Mouse (Mus musculus): ENCODE data around the gene Hoxd9. TPM values are rescaled to one million over a fixed set of nuclear protein-coding genes. Genes with fewer than 3 reads are reported as not detected.

Gene Hoxd9
- total and polyA plus RNA-seq, 2 experiments from 2014 or later: 0.12 to 0.84 TPM

DNA sequence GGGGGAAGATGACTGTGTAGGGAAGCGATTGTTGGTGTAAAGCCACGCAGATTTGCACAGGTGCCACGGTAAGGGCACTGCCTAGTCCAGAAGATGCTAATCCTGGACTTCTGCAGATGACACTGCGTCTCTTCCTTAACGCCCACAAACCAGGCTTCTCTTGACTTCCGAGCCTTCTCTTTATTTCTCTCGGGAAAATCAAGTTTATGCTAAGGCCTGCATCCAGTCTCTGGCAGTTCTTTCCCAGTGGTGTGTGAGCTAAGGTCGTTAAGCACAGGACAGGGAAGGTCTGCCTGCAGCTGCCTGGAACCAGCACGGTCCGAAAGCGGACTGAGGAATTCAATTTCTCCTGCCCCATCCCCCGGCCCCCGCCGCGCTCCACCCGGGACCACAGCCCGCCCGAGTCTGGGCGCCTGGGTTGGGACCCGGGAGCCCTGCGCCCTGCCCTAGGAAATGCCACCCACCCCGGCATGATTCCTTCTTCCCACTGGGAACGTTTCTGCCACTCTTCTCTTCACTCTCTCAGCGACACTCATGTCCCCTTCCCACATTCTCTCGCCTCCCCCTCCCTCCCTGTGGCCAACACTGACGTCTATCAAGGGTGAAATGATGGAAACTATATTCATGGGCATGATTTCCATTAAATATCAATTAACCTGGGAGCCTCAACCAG is 6.3 kb downstream of the Hoxd9 start:
- no peaks in the 10 kb centered on the region for H3K9me3 ChIP-seq (replicated peaks; ENCODE audit: control insufficient read depth, low read length)
- H3K36me3 ChIP-seq (replicated peaks; ENCODE audit: control insufficient read depth, insufficient read depth, low read length): no peaks in the 10 kb centered on the region
- H3K27me3 ChIP-seq (ENCODE audit: control insufficient read depth, insufficient read depth, low read length): peaks cover 98% of the 10 kb centered on the region
- no peak overlapping the region for H3K9ac ChIP-seq (replicated peaks; ENCODE audit: low read depth, low read length)
- no peaks in the 10 kb centered on the region for H3K4me1 ChIP-seq (ENCODE audit: control insufficient read depth, insufficient read depth)
- TF ChIP-seq EP300 (IDR thresholded peaks at IDR 0.05; ENCODE audit: low read depth): no peak
- TF ChIP-seq CTCF (IDR thresholded peaks at IDR 0.05; ENCODE audit: low read depth): no peak
- no peak overlapping the region for H3K27ac ChIP-seq (ENCODE audit: low read depth)
- H3K4me3 ChIP-seq (ENCODE audit: low read depth, low read length): 0 out of 2 replicates have a peak overlapping the region, but pooled peaks have one; percentile 52
- no peak overlapping the region for H3K4me2 ChIP-seq (ENCODE audit: low read depth, low read length)
- ATAC-seq (ENCODE audit: insufficient read depth, low read depth) (no peak), DNase-seq (ENCODE audit: low spot score) (no peak)
- 3% methylated on average over 26 of the region's 26 CpGs for WGBS

DNA sequence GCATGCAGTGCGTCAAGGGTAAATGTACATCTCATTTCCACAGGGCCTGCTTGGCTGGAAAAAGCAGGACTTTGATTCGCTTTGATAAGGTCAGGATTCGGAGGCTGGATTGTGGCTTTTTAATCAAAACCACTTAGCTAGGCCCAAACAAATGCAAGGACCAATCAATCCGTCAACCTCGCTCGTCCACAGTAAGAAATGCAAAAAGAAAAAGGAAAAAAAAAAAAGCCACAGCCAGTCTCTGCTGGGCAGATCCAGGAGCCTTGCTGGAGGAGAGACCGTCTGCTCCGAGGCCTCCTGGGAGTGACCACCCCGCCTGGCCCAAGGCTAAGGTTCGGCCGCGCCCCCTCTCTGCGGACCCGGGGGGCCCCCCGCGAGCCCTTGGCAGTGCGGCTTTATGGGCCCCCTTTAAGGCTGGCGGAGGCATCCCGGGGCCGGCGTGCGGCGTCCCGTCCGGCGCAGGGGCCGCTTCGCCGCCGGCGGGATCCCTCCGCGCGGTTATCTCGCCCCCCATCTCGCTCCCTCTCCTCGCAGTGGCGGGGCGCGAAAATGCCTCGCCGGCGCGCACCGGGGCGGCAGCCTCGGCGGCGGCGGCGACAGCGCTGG is 7.0 kb downstream of the Hoxd9 start, which contains the start of gene Hoxd8:
Gene Hoxd8 (plus strand): TSS at position 223 of the 606 bp plus-strand sequence.
- peak within 1 kb of the TSS; percentile 39; the same call in 1 of the 2 replicates for H3K9ac ChIP-seq (replicated peaks; ENCODE audit: low read depth, low read length)
- ATAC-seq (ENCODE audit: insufficient read depth, low read depth) (no peak), DNase-seq (ENCODE audit: low spot score) (no peak)
- H3K4me1 ChIP-seq (ENCODE audit: control insufficient read depth, insufficient read depth): no peaks in the 10 kb centered on the region
- H3K27me3 ChIP-seq (ENCODE audit: control insufficient read depth, insufficient read depth, low read length): peaks cover 98% of the 10 kb centered on the region
- no peak for TF ChIP-seq EP300 (IDR thresholded peaks at IDR 0.05; ENCODE audit: low read depth)
- no peak for TF ChIP-seq CTCF (IDR thresholded peaks at IDR 0.05; ENCODE audit: low read depth)
- WGBS: under 1% methylated on average over 42 of the region's 52 CpGs
- H3K27ac ChIP-seq (ENCODE audit: low read depth): peak within 1 kb of the TSS; percentile 7; the same call in 1 of the 2 replicates
- H3K4me3 ChIP-seq (ENCODE audit: low read depth, low read length): peak within 1 kb of the TSS; percentile 52
- H3K4me2 ChIP-seq (ENCODE audit: low read depth, low read length): peak within 1 kb of the TSS; percentile 72
- H3K9me3 ChIP-seq (replicated peaks; ENCODE audit: control insufficient read depth, low read length): no peaks in the 10 kb centered on the region
- H3K36me3 ChIP-seq (replicated peaks; ENCODE audit: control insufficient read depth, insufficient read depth, low read length): no peaks in the 10 kb centered on the region

DNA sequence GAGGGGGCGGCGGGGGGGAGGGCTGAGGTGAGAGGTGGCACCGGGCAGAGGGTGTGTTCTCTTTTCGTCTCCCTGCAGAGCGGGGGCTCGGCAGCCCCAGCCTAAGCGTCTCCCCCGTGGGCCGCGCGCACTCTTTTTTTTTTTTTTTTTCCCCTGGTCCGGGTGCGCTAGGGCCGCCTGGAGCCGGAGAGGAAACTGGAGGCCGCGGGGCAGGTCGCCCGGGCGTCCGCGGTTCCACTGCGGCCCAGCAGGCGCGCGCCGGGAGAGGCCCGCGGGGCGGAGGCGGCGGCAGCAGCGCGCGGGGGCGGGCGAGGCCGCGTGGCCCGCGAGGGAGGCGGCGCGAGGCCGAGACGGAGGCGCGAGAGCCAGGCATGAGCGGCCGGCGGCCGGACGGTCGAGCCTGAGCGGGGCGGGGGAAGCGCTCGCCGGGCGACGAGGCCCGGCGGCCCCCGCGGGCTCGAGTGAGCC is 7.5 kb downstream of the Hoxd9 start:
- Histone ChIP-seq H3K9me3 (replicated peaks; ENCODE audit: control insufficient read depth, low read length) (no peaks in the 10 kb centered on the region), H3K9ac (replicated peaks; ENCODE audit: low read depth, low read length) (peak overlapping the region; percentile 39; the same call in 1 of the 2 replicates), H3K36me3 (replicated peaks; ENCODE audit: control insufficient read depth, insufficient read depth, low read length) (no peaks in the 10 kb centered on the region), H3K4me2 (ENCODE audit: low read depth, low read length) (peak overlapping the region; percentile 72), H3K27ac (ENCODE audit: low read depth) (peak overlapping the region; percentile 7; the same call in 1 of the 2 replicates), H3K4me1 (ENCODE audit: control insufficient read depth, insufficient read depth) (no peaks in the 10 kb centered on the region), H3K27me3 (ENCODE audit: control insufficient read depth, insufficient read depth, low read length) (peaks cover 98% of the 10 kb centered on the region), H3K4me3 (ENCODE audit: low read depth, low read length) (peak overlapping the region; percentile 52)
- ATAC-seq (ENCODE audit: insufficient read depth, low read depth) (peak; percentile 12; the same call in 1 of the 2 replicates), DNase-seq (ENCODE audit: low spot score) (no peak)
- under 1% methylated on average over 51 of the region's 66 CpGs for WGBS
- TF ChIP-seq CTCF (IDR thresholded peaks at IDR 0.05; ENCODE audit: low read depth) (no peak), EP300 (IDR thresholded peaks at IDR 0.05; ENCODE audit: low read depth) (no peak)

DNA sequence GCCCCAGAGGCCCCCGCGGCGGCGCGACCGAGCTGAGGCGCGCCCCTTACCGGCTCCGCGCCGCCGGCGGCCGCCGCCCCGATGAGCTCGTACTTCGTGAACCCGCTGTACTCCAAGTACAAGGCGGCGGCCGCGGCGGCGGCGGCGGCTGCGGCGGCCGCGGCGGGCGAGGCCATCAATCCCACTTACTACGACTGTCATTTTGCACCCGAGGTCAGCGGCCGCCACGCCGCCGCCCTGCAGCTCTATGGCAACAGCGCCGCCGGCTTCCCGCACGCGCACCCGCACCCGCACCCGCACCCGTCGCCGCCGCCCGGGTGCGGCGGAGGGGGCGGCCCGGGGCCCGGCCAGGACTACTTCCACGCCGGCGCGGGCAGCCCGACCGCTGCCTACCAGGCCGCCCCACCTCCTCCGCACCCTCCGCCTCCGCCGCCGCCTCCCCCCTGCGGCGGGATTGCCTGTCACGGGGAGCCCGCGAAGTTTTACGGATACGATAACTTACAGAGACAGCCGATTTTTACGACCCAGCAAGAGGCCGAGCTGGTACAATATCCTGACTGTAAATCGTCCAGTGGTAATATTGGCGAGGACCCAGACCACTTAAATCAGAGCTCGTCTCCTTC is 8.1 kb downstream of the Hoxd9 start:
- Histone ChIP-seq H3K9ac (replicated peaks; ENCODE audit: low read depth, low read length) (peak overlapping the region; percentile 39; the same call in 1 of the 2 replicates), H3K9me3 (replicated peaks; ENCODE audit: control insufficient read depth, low read length) (no peaks in the 10 kb centered on the region), H3K4me1 (ENCODE audit: control insufficient read depth, insufficient read depth) (no peaks in the 10 kb centered on the region), H3K27me3 (ENCODE audit: control insufficient read depth, insufficient read depth, low read length) (peaks cover 98% of the 10 kb centered on the region), H3K36me3 (replicated peaks; ENCODE audit: control insufficient read depth, insufficient read depth, low read length) (no peaks in the 10 kb centered on the region), H3K4me2 (ENCODE audit: low read depth, low read length) (peak overlapping the region; percentile 72), H3K27ac (ENCODE audit: low read depth) (peak overlapping the region; percentile 7; the same call in 1 of the 2 replicates), H3K4me3 (ENCODE audit: low read depth, low read length) (peak overlapping the region; percentile 52)
- WGBS: 3% methylated on average over 41 of the region's 85 CpGs
- TF ChIP-seq EP300 (IDR thresholded peaks at IDR 0.05; ENCODE audit: low read depth) (no peak), CTCF (IDR thresholded peaks at IDR 0.05; ENCODE audit: low read depth) (no peak)
- DNase-seq (ENCODE audit: low spot score) (peak; percentile 5), ATAC-seq (ENCODE audit: insufficient read depth, low read depth) (peak; percentile 37; the same call in 1 of the 2 replicates)

DNA sequence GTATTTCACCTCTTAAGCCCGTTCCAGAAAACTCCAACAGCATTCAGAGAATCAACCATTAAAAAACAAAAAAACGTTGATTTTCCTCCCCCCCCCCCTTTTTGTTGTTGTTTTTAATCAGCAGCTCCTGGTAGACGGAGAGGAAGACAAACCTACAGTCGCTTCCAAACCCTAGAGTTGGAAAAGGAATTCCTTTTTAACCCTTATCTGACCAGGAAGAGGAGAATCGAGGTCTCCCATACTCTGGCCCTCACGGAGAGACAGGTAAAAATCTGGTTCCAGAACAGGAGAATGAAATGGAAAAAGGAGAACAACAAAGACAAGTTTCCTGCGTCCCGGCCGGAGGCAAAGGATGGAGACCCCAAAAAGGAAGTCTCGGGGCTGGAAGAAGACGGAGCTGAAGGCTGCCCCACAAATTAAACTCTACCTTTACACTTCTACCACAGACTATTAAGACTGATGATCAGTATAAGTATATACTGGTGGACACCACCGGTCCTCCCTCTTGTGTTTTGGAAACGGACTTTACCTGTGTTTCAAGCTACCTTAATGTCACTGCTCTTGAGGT is 8.9 kb downstream of the Hoxd9 start:
- H3K27me3 ChIP-seq (ENCODE audit: control insufficient read depth, insufficient read depth, low read length): peaks cover 98% of the 10 kb centered on the region
- DNase-seq (ENCODE audit: low spot score): peak; percentile 4
- TF ChIP-seq EP300 (IDR thresholded peaks at IDR 0.05; ENCODE audit: low read depth) (no peak), CTCF (IDR thresholded peaks at IDR 0.05; ENCODE audit: low read depth) (no peak)

More for the DNA sequence above, 8.9 kb downstream of the Hoxd9 start:
- no peak overlapping the region for H3K4me2 ChIP-seq (ENCODE audit: low read depth, low read length)
- H3K9ac ChIP-seq (replicated peaks; ENCODE audit: low read depth, low read length): no peak overlapping the region
- H3K27ac ChIP-seq (ENCODE audit: low read depth): no peak overlapping the region
- H3K4me3 ChIP-seq (ENCODE audit: low read depth, low read length): no peak overlapping the region
- H3K9me3 ChIP-seq (replicated peaks; ENCODE audit: control insufficient read depth, low read length): no peaks in the 10 kb centered on the region
- no peak for ATAC-seq (ENCODE audit: insufficient read depth, low read depth)
- H3K36me3 ChIP-seq (replicated peaks; ENCODE audit: control insufficient read depth, insufficient read depth, low read length): no peaks in the 10 kb centered on the region
- 7% methylated on average over 13 of the region's 13 CpGs for WGBS
- no peaks in the 10 kb centered on the region for H3K4me1 ChIP-seq (ENCODE audit: control insufficient read depth, insufficient read depth)

Data from heart, postnatal 0 days (tissue).